Mouse (Mus musculus) left cerebral cortex, adult 8-10 months (tissue): Measurements from ENCODE around the gene Diras2. TPM values are rescaled to one million over a fixed set of nuclear protein-coding genes. Genes with fewer than 3 reads are reported as not detected.

Experiments
- DNase-seq, 2 experiments: peaks; one replicate each; pipeline ENCODE4 v3.0.0; 2022; ENCODE audit warnings: low spot score in 2 of 2
- total RNA-seq, 4 experiments: library from RNA; stranded (reverse); gene quantifications; 2 replicates each; pipeline ENCODE4 v1.2.4; 2022

Gene Diras2
- 100 to 1,000 TPM; 171 to 226 (median 187) TPM for total RNA-seq

- DNase-seq, result no peak
Measured at GRCm38 (mm10) chr13:52531121-52531520, at the start of gene Diras2. Diras2 (minus strand) TSS chr13:52531279.

GRCm38 (mm10) chr13:52578776-52579175 lies 47.7 kb upstream of the Diras2 start:
- no peak for DNase-seq

- no peak for DNase-seq
Measured at GRCm38 (mm10) chr13:52577939-52578338, 46.9 kb upstream of the Diras2 start.

GRCm38 (mm10) chr13:52577326-52577920 lies 46.3 kb upstream of the Diras2 start:
- no peak for DNase-seq

GRCm38 (mm10) chr13:52576841-52577240 lies 45.8 kb upstream of the Diras2 start:
- no peak for DNase-seq

- DNase-seq, result no peak
Measured at GRCm38 (mm10) chr13:52576021-52576614, 45.0 kb upstream of the Diras2 start.

- DNase-seq, result no peak
Measured at GRCm38 (mm10) chr13:52575483-52575882, 44.4 kb upstream of the Diras2 start.

- DNase-seq, result no peak
Measured at GRCm38 (mm10) chr13:52574311-52574710, 43.2 kb upstream of the Diras2 start.

GRCm38 (mm10) chr13:52572451-52573446 lies 41.7 kb upstream of the Diras2 start:
- no peak for DNase-seq

GRCm38 (mm10) chr13:52571591-52572384 lies 40.7 kb upstream of the Diras2 start:
- DNase-seq, result no peak

- DNase-seq, result peak in 1 of 2 experiments; percentile 87
Measured at GRCm38 (mm10) chr13:52570276-52570675, 39.2 kb upstream of the Diras2 start.

- no peak for DNase-seq
Measured at GRCm38 (mm10) chr13:52569194-52569769, 38.2 kb upstream of the Diras2 start.

GRCm38 (mm10) chr13:52566777-52567176 lies 35.7 kb upstream of the Diras2 start:
- DNase-seq, result no peak

- no peak for DNase-seq
Measured at GRCm38 (mm10) chr13:52566188-52566760, 35.2 kb upstream of the Diras2 start.

GRCm38 (mm10) chr13:52565103-52565739 lies 34.1 kb upstream of the Diras2 start:
- no peak for DNase-seq

GRCm38 (mm10) chr13:52562166-52562571 lies 31.1 kb upstream of the Diras2 start:
- no peak for DNase-seq

- no peak for DNase-seq
Measured at GRCm38 (mm10) chr13:52561367-52562165, 30.5 kb upstream of the Diras2 start.

- no peak for DNase-seq
Measured at GRCm38 (mm10) chr13:52557421-52557820, 26.3 kb upstream of the Diras2 start.

- no peak for DNase-seq
Measured at GRCm38 (mm10) chr13:52554722-52555121, 23.6 kb upstream of the Diras2 start.
